Mouse (Mus musculus) layer of hippocampus, adult 18-20 months (tissue): ENCODE results near the gene Slc27a4. TPM values are rescaled to one million over a fixed set of nuclear protein-coding genes. Genes with fewer than 3 reads are reported as not detected.
"Not testable (repeated sequence)": the region's sequence is repeated elsewhere in the genome, so short reads cannot be mapped to it uniquely, and the experiment has no call there.

ENCODE experiments used
- DNase-seq, 2 experiments: peaks; one replicate each; pipeline ENCODE4 v3.0.0; 2022; ENCODE audit warnings: low spot score in 2 of 2
- long read RNA-seq: library from polyadenylated mRNA; stranded (forward); transcript quantifications from one replicate; pipeline ENCODE4 v2.0.0, GENCODE M21; 2021
- total RNA-seq, 2 experiments: library from RNA; stranded (reverse); gene quantifications; 2 replicates each; pipeline ENCODE4 v1.2.3; 2021

Slc27a4 gene
- 10 to 100 TPM; 66.1 to 66.4 TPM for total RNA-seq
- long read RNA-seq, full-length matches to known transcripts: 74 of 88 reads
- long read RNA-seq, partial matches to known transcripts: 6 of 88 reads
- long read RNA-seq, other reads (novel, unspliced or antisense): 8 of 88 reads

- DNase-seq: peak; percentile 95 to 97
Observed at GRCm38 (mm10) chr2:29802075-29802826, at the start of gene Slc27a4. Gene Slc27a4 (plus strand): TSS chr2:29802634.

GRCm38 (mm10) chr2:29755693-29756092 lies 46.7 kb upstream of the Slc27a4 start:
- no peak for DNase-seq

GRCm38 (mm10) chr2:29764831-29765230 lies 37.6 kb upstream of the Slc27a4 start:
- DNase-seq: peak; percentile 25 to 64

GRCm38 (mm10) chr2:29767976-29768709 lies 34.3 kb upstream of the Slc27a4 start:
- no peak for DNase-seq

- DNase-seq: no peak
Observed at GRCm38 (mm10) chr2:29768901-29769300, 33.5 kb upstream of the Slc27a4 start.

- no peak for DNase-seq
Observed at GRCm38 (mm10) chr2:29770162-29770561, 32.3 kb upstream of the Slc27a4 start.

GRCm38 (mm10) chr2:29771611-29772461 lies 30.6 kb upstream of the Slc27a4 start:
- DNase-seq: no peak

GRCm38 (mm10) chr2:29773323-29773722 lies 29.1 kb upstream of the Slc27a4 start:
- DNase-seq: no peak

- not testable (repeated sequence) for DNase-seq
Observed at GRCm38 (mm10) chr2:29781256-29781655, 21.2 kb upstream of the Slc27a4 start.

- no peak for DNase-seq
Observed at GRCm38 (mm10) chr2:29784290-29784689, 18.1 kb upstream of the Slc27a4 start.

GRCm38 (mm10) chr2:29787104-29787917 lies 15.1 kb upstream of the Slc27a4 start, which contains the start of gene Coq4:
Gene Coq4 (plus strand): TSS chr2:29787493.
- peak; percentile 90 to 96 for DNase-seq

GRCm38 (mm10) chr2:29787937-29788681 lies 14.3 kb upstream of the Slc27a4 start, which contains the start of gene Trub2:
Gene Trub2 (minus strand): TSS chr2:29788502.
- DNase-seq: peak; percentile 86 to 93

GRCm38 (mm10) chr2:29792772-29793487 lies 9.5 kb upstream of the Slc27a4 start:
- DNase-seq: no peak

GRCm38 (mm10) chr2:29802827-29803201 lies 380 bp downstream of the Slc27a4 start:
- DNase-seq: no peak

GRCm38 (mm10) chr2:29803400-29803831 lies 982 bp downstream of the Slc27a4 start:
- DNase-seq: no peak

- no peak for DNase-seq
Observed at GRCm38 (mm10) chr2:29815678-29816371, 13.4 kb downstream of the Slc27a4 start.

- DNase-seq: peak; percentile 78 to 95
Observed at GRCm38 (mm10) chr2:29817426-29818232, 15.2 kb downstream of the Slc27a4 start.
